Mouse (Mus musculus): ENCODE results near the gene Epn2. TPM values are rescaled to one million over a fixed set of nuclear protein-coding genes. Genes with fewer than 3 reads are reported as not detected.

Gene Epn2
- total and polyA plus RNA-seq, 3 experiments: 8.6 to 12.5 TPM; not detected in 1

DNA sequence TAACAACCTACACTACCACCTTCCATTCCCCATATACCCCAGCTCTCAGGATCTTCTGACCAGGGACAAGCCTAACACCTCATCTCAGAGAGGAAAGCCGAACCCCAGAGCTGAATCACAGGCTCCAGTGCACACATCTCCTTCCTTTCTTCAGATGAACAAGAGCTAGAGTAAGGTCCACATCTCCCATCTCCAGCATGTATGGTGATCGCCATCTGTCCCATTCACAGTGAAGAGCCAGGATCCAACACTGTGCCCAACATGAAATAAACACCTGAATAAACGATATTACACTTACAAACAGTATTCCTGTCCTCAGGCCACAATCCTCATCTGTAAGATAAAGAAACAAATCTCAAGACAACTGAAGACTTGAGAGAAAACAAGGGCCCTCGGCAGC is 31.8 kb downstream of the Epn2 start:
- H3K9me3 ChIP-seq (replicated peaks; ENCODE audit: insufficient read depth, low read length): no peaks in the 10 kb centered on the region

DNA sequence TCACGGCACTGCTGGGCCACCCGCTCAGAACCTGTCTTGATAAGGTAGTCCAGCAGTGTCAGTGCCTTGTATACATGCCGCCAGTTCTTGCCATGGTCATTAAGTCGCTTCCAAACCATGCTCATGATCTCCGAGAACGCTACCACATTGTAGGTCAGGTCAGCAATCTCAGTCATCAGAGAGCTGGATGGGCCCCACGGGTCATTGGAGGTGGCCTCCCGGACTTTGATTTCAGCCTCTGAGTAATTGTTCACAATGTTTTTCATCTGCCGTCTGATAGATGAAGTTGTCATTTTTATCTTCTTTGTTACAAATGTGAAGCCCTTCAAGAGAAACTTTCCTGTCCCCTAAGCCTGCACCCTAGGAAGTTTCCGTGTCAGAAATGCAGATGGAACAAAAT is 33.0 kb downstream of the Epn2 start:
- Histone ChIP-seq H3K4me1 (ENCODE audit: control insufficient read depth in 1 of 2, insufficient read depth in 2 of 2, low read length in 2 of 2) (no peaks in the 10 kb centered on the region), H3K9ac (ENCODE audit: control insufficient read depth, low read depth, low read length, poor library complexity, severe bottlenecking) (no peak overlapping the region), H3K27me3 (ENCODE audit: control insufficient read depth in 1 of 2, insufficient read depth in 2 of 2, low read length in 2 of 2) (no peaks in the 10 kb centered on the region), H3K9me3 (replicated peaks; ENCODE audit: insufficient read depth, low read length) (no peaks in the 10 kb centered on the region), H3K79me2 (ENCODE audit: control insufficient read depth, insufficient read depth, low read length, poor library complexity) (no peaks in the 10 kb centered on the region), H3K36me3 (ENCODE audit: control insufficient read depth in 1 of 2, insufficient read depth in 2 of 2, low read length in 2 of 2) (no peaks in the 10 kb centered on the region), H3K4me3 (ENCODE audit: control insufficient read depth in 1 of 2, insufficient read depth in 1 of 2, low read depth in 2 of 2, low read length in 2 of 2) (no peak overlapping the region), H3K27ac (ENCODE audit: control insufficient read depth, low read depth, low read length) (no peak overlapping the region)
- TF ChIP-seq CHD2 (IDR thresholded peaks at IDR 0.05; ENCODE audit: low read length): no peak
- TF ChIP-seq MAX (IDR thresholded peaks at IDR 0.05; ENCODE audit: low read length): no peak
- TF ChIP-seq TBP (IDR thresholded peaks at IDR 0.05; ENCODE audit: low read depth, low read length): no peak
- no peak for TF ChIP-seq TAL1 (IDR thresholded peaks at IDR 0.05; ENCODE audit: low read length)
- TF ChIP-seq POLR2AphosphoS2 (IDR thresholded peaks at IDR 0.05; ENCODE audit: low read length): no peak
- no peak for TF ChIP-seq MYB (IDR thresholded peaks at IDR 0.05; ENCODE audit: low read depth, low read length)
- no peak for TF ChIP-seq RAD21 (IDR thresholded peaks at IDR 0.05; ENCODE audit: low read depth, low read length)
- TF ChIP-seq EP300 (IDR thresholded peaks at IDR 0.05; ENCODE audit: low read depth in 1 of 2, low read length in 2 of 2): no peak
- TF ChIP-seq USF1 (IDR thresholded peaks at IDR 0.05; ENCODE audit: low read depth, low read length): no peak
- TF ChIP-seq SIN3A (IDR thresholded peaks at IDR 0.05; ENCODE audit: low read length): no peak
- TF ChIP-seq CHD1 (IDR thresholded peaks at IDR 0.05; ENCODE audit: low read depth, low read length): no peak
- TF ChIP-seq ETS1 (IDR thresholded peaks at IDR 0.05; ENCODE audit: low read depth, low read length): no peak
- no peak for TF ChIP-seq NRF1 (IDR thresholded peaks at IDR 0.05; ENCODE audit: insufficient read depth, low read depth, low read length, poor library complexity, severe bottlenecking)
- TF ChIP-seq ELF1 (IDR thresholded peaks at IDR 0.05; ENCODE audit: low read depth, low read length): no peak
- TF ChIP-seq MAFK (IDR thresholded peaks at IDR 0.05; ENCODE audit: borderline replicate concordance, low read depth, low read length): no peak
- no peak for TF ChIP-seq GABPA (IDR thresholded peaks at IDR 0.05; ENCODE audit: low read depth, low read length)
- DNase-seq (ENCODE audit: low read depth, low spot score): no peak

More for the DNA sequence above, 31.8 kb downstream of the Epn2 start:
- no peaks in the 10 kb centered on the region for H3K79me2 ChIP-seq (ENCODE audit: control insufficient read depth, insufficient read depth, low read length, poor library complexity)
- DNase-seq (ENCODE audit: low read depth, low spot score): no peak
- no peak overlapping the region for H3K27ac ChIP-seq (ENCODE audit: control insufficient read depth, low read depth, low read length)
- no peaks in the 10 kb centered on the region for H3K27me3 ChIP-seq (ENCODE audit: control insufficient read depth in 1 of 2, insufficient read depth in 2 of 2, low read length in 2 of 2)
- TF ChIP-seq MAZ (IDR thresholded peaks at IDR 0.05; ENCODE audit: low read depth, low read length) (no peak), RCOR1 (IDR thresholded peaks at IDR 0.05; ENCODE audit: low read depth, low read length) (no peak), NELFE (IDR thresholded peaks at IDR 0.05; ENCODE audit: low read depth, low read length) (no peak), ZMIZ1 (IDR thresholded peaks at IDR 0.05; ENCODE audit: low read depth, low read length) (no peak), USF1 (IDR thresholded peaks at IDR 0.05; ENCODE audit: low read depth, low read length) (no peak), GABPA (IDR thresholded peaks at IDR 0.05; ENCODE audit: low read depth, low read length) (no peak), EP300 (IDR thresholded peaks at IDR 0.05; ENCODE audit: low read depth in 1 of 2, low read length in 2 of 2) (no peak), MYB (IDR thresholded peaks at IDR 0.05; ENCODE audit: low read depth, low read length) (no peak), MAX (IDR thresholded peaks at IDR 0.05; ENCODE audit: low read length) (no peak), SMC3 (IDR thresholded peaks at IDR 0.05; ENCODE audit: low read depth, low read length) (no peak), KAT2A (conservative IDR thresholded peaks at IDR 0.05; ENCODE audit: low read depth, low read length) (no peak)
- no peaks in the 10 kb centered on the region for H3K4me1 ChIP-seq (ENCODE audit: control insufficient read depth in 1 of 2, insufficient read depth in 2 of 2, low read length in 2 of 2)
- H3K36me3 ChIP-seq (ENCODE audit: control insufficient read depth in 1 of 2, insufficient read depth in 2 of 2, low read length in 2 of 2): no peaks in the 10 kb centered on the region
- no peak overlapping the region for H3K9ac ChIP-seq (ENCODE audit: control insufficient read depth, low read depth, low read length, poor library complexity, severe bottlenecking)
- H3K4me3 ChIP-seq (ENCODE audit: control insufficient read depth in 1 of 2, insufficient read depth in 1 of 2, low read depth in 2 of 2, low read length in 2 of 2): no peak overlapping the region
